Mouse (Mus musculus): Measurements from ENCODE around the gene Myo18a.

The Myo18a gene

DNA sequence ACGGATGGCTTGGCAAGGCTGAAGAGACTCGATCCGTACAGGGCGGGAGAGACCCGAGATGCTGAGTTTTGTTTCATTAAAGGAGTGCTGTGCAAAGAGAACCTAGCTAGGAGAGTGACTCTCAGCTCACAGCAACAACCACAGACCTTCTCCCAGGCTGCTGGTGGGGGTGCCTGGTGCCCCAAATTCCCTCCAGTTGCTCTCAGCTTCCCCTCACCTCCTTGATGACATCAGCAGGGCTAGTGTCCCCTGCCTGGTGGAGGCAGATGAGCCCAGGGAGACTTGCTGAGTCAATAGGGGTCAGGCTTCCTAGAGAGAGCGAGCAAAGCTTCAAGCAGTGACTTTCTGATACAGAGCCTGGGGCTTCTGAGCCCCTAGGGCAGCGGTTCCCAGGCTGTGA, 109.6 kb downstream of the Myo18a start:
- no peak for DNase-seq (ENCODE audit: low spot score)

DNA sequence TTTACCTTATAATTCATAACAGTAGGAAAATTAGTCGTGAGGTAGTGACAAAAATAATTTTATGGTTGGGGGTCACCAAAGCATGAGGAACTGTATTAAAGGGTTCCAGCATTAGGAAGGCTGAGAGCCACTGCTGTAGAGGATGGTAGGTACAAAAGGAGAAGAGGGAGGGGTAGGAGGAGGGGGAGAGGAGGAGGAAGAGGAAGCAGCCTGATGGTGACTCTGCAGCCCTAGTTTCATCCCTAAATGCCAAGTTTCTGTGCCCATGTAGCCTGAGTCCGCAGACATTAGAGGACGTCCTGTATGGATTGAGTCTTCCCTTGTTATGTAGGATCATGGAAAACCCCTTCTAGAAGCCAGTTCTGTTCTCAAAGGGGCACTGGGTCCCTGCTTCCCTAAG, 110.1 kb downstream of the Myo18a start:
- no peak for DNase-seq (ENCODE audit: low spot score)

DNA sequence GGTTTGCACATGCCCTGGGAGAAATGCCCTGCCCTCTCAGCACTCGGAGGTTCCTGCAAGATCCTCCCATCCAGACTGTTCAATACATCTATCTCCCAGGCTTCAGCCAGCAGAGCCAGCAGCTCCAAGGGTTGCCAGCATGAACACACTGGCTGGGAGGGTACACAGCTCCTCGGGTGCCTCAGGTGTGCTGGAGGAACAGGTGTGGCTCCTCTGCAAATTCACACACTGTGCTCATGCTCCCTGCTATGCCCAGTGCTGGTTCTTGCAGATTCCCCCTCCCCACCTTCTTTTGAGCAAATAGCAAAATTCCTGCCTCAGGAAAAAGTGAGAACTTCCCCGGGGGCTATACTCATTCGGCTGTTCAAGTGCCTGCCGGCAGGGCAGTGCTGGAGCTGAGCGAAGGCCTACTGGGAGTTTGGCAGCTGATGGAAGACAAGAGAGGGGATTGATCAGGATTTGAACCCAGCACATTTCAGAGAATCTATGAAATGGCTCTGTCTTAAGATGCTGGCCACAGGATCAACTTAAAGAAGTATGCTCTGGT, 111.7 kb downstream of the Myo18a start:
- DNase-seq (ENCODE audit: low spot score): no peak

DNA sequence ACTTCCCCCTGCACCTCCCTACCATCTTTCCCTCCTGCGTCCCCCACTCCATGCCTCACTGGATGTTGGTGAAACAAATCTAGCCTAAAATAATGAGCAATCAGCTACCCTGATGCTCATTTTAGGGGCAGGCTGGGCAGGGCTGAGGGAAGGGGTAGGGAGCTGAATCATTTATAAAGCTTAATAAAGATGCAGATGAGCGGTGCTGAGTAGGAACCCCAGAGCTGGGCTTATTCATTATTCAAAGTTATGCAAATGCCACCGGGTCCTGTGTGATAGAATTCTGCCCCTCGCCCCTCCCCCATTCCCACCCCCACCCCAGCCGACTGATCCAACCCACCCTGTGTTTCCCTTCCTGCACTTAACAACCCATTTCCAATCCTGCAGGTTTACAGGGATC, 112.2 kb downstream of the Myo18a start:
- no peak for DNase-seq (ENCODE audit: low spot score)

DNA sequence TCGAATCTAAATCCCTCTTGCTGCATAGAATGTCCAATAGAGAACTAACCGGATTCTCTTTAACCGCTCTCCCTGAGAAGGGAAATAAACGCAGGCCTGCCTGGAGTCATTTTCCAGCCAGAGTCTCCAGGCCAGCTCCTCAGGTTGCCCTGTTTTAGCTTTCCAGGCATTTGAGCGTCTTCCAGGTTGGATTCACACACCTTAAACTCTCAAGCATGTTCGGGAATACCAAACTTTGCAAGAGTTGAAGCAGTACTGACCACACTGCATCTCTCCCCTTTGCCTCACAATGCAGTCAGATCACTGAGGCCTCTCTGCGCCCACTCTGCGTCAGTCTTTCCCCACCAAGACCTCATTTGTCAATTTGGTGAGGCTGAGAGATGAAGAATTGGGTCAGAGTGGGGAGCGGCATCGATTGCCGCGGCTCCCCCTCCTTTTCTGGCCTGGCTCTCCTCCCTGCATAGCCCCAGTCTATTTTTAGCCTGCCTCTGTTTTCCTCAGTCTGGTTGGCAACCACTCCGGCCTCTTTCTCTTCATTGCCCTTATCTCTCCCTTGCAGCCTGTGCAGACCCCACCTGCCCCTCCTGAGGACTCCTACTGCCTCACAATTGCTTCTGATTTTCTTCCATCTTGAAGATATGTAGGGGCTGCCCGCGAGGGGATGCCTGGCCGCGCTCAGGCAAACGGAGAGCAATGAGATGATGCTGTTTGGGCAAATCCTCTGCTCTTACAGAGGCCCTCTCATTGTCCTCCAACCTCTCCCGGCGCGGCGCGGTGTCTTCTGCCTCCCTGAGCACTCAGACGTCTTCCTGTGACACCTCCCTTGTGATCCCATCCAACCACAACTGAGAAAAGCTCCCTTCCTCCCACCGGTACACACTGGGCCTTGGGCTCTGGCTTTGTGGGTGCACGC, 113.1 kb downstream of the Myo18a start:
- peak; percentile 17 for DNase-seq (ENCODE audit: low spot score)

DNA sequence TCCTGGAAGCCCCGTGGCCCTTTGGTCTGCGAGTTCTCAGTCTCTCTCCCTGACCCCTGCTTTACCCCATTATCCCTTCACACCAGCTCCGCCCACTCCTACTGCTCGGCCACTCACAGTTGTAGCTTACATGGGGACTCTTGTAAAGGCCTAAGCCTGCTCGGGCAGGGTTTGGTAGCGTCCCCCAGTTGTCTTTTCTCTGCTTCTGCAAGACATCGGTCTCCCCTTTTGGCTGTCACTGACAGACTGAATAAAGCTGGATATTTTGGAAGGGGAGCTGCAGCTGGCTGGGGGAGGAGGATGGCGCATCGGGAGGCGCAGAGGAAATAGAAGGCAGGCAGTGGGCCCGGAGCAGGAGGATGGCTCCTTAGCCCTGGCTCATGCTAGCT, 113.7 kb downstream of the Myo18a start:
- DNase-seq (ENCODE audit: low spot score): no peak

DNA sequence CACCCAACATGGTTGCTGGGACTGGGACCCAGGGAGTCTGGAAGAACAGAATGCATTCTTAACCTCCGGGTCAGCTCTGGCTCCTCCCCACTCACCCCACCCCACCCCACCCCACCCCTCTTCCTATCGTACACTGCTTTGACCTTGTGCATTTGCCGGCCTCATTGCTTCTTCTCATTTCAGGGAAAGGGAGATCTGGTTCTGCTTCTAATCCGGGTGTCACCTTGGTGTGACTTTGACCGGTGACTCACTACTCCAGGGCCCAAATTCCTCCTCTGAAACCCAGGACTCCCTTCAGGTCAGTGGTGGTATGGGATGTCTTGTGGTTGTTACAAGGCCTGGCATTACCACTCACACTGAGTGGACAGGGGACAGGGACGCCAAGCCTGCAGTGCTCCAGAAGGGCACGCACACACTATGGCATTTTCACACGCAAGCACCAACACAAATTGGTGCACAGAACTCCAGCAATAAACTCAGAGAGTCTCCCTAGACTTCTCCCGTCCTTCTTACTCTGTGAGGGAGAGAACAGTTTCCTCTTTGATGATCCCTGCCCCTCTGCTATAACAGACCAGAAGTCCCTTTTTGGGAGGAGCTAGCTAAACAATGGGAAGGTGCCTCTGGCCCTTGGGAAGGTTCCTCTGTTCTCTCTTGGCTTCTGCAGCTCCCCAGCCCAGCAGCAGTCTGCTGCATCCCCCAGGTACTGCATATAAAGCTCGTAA, 121.6 kb downstream of the Myo18a start:
- no peak for DNase-seq (ENCODE audit: low spot score)

DNA sequence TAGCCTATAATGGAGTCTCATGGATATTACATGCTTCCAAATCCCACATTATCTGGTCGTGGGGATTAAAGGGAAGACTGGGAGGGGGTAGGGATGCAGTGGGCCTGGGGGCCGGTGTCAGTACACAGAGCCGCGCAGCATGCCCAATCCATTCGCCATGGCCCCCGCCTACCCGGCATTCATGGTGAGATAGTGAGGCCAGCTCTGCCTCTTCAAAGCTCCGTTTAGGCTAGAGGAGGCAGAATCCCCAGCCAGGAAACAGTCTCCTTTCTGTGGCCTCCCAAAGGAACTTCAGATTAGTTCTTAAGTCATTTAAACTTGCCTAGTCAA, 122.2 kb downstream of the Myo18a start:
- no peak for DNase-seq (ENCODE audit: low spot score)

DNA sequence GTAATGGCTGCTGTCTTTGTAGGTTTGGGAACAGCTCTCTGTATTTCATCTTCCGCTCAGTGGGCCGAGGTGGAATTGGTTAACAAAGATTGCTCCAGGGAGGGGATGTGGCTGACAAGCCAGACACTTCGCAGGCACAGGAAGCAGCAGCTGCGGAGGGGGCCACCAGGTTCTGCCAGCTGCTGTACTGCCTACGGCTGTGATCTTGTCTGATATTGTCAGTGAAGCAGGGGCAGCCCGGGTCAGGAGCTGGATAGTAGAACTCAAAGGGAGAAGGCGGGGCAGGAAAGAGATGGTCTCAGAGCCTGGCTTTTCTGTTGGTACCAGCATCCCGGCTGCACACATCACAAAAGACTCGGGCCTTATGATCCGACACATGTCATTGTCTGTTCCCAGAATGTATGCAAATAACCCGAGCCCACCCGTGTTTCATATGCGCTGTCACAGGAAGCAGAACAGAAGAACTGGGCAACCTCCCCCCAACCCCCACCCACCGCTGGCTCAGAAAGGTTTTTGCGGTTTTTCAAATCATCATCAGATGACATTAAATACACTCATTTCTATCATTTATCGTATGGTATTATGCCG, 124.4 kb downstream of the Myo18a start:
- DNase-seq (ENCODE audit: low spot score): peak; percentile 82

DNA sequence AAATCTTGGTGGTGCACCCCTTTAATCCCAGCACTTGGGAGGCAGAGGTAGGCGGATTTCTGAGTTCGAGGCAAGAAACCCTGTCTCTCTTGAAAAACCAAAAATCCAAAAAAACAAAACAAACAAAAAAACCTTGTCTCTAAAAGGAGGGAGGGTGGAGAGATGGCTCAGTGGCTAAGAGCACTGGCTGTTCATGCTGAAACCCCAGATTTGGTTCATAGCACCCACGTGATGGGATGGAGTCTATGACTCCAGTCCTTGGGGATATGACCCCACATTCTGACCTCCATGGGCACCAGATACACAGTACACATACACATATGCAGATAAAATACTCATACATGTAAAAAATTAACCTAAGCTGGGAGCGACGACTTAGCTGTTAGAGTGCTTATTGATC, 125.8 kb downstream of the Myo18a start:
- no peak for DNase-seq (ENCODE audit: low spot score)

DNA sequence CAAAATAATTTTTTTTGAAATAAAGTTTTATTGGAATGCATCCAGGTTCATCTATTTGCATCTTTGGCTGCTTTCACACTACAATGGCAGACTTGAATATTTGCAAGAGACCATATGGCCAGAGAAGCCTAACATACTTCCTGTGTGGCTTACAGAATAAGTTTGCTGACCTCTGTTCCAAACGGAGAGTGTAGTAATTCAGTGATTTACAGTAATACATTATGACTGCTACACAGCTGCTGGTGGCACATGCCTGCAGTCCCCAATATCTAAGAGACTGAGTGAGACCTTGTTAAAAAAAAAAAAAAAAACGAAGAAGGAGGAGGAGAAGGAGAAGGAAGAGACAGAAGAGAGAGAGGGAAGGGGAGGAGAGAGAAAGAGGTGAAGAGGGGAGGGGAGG, 126.4 kb downstream of the Myo18a start:
- no peak for DNase-seq (ENCODE audit: low spot score)

DNA sequence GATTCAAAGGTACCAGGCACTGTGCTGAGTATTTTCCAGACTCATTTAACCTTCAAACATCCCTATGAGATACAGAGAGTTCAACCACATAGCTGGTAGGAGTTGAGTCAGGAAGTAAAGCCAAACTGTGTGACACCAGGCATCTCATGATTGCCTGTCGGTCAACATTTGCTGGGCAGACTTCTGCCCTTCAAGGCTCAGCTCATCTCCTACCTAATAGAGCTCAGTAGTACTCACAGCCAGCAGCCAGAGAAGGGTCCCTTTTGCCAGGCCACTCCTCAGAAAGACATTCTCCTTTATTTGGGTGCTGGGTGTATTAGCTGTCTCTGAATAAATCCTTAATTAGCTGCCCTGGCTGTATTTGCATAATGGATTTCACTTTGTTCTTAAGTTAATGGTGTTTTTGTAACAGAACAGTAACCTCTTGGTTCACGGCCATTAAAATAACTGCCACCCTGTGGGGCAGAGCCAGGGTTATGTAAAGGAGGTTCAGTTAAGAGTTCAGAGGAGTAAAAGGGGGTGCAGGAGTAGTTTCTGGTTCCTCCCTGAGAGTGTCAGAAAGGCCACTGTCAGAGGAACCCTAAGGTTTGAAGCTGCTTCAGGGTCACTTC, 127.7 kb downstream of the Myo18a start:
- DNase-seq (ENCODE audit: low spot score): no peak

DNA sequence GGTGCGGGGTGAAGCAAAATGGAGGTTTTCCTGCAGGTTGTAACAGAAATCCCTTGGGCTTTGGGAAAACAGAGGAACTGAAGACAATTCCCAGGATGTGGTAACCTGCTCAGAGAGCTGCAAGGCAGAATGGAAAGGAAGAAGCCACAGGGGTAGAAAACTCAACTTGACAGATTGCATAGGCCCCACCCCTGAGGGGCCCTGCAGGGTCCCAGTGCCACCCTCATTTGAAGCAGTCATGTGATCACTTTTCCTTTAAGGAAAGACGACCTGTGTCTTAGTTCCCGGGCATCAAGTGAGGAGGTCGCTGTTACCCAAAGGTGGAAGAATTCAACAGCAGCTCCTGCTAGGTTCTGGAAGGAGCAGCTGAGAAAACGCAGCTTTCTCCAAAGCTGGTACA, 129.8 kb downstream of the Myo18a start:
- DNase-seq (ENCODE audit: low spot score): no peak

DNA sequence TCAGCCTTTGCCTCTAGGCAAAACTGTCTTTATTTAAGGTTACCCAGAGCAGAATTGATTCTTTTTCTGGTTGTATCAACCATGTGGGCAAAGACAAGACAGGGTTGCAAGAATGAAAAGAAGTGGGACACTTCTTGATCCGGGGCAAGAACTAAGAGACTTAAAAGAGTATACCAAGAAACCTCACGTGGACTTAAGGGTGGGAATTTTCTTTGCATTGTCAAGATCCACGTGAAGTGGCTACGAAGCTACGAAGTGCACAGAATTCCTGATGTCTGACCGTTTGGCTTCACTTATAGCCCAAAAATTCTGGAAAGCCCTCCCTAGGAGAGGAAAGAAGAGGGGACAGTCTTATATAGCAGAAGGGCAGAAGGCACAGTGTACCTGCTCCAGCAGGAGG, 130.2 kb downstream of the Myo18a start:
- DNase-seq (ENCODE audit: low spot score): no peak

DNA sequence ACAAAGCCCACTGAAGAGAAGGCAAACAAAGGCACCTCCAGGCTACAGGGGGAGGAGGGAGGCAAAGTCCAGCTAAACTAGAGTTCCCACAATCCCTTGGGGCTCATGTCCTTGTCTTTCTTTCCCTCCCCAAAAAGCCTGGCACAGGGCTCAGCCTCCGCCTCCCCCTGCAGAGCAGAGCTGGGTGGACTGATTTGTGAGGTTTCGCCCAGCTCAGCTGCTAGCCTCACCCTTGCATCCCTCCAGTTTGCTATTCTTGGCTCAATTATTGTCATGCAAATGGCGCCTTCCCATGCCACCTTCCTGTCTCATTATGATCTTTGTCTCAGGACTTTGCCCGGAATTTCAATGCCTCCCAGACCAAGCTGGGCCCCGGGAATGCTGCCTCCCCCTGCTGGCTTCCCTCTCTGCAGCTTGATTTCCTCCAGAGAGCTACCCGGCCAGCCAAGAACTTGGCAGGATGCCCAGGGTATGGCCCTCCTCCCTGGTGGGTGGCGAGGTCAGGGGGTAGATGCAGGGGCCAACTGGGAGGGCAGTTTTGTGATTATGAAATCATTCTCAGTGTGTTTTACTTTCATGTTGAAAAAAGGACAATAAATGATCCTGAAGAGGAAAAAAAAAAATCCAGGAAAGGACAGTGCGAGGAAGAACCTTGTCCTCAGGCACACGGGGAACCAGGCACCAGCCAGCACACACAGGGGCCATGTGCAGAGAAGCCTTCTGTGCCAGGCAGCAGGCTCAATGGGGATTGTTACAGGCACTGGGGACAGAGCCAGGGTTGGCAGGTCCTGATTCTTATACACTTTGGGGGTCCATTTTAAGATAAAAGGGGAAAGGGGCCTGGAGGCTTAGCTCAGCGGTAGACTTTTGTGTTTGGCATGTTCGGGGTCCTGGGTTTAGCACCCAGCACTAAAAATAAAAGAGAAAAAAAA, 131.0 kb downstream of the Myo18a start, which contains the start of gene Pipox:
Gene Pipox, minus strand, starts transcription at position 310 of the 932 bp plus-strand sequence.
- DNase-seq (ENCODE audit: low spot score): no peak

DNA sequence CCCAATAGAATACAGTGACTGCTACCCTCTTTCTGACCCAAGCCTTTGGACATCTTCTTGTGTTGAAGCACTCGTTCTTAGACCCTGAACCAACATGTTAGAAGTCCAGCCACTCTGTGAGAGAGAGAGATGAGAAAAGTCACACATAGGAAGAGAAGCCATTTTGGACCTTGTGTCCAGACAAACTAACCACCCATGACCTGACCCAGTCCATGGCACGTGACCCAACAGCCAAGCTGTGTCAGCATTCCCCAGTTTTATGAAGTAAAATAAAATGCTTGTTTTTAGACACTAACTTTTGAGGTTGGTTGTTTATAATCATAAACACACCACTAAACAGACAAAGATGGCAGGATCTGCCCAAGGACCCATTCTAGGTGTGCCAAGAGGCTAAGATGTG, 131.9 kb downstream of the Myo18a start:
- DNase-seq (ENCODE audit: low spot score): no peak

DNA sequence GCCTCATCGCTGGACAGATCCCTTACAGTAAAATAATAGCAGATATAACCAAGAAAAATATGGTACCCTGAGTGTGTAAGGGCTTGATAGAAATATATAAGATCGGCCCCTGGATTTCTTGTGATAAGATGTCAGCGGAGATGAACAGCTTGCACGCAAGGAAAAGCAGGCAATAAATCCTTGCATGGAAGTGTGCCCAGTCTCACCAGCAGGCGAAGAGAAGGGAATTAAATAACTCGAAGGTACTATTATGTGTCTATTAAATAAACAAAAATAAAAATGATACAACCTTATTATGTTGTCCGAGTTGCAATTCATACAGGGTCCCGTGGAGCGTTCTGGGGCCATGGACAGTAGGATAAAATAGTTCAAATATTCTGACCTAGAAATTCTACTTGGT, 133.0 kb downstream of the Myo18a start:
- no peak for DNase-seq (ENCODE audit: low spot score)

DNA sequence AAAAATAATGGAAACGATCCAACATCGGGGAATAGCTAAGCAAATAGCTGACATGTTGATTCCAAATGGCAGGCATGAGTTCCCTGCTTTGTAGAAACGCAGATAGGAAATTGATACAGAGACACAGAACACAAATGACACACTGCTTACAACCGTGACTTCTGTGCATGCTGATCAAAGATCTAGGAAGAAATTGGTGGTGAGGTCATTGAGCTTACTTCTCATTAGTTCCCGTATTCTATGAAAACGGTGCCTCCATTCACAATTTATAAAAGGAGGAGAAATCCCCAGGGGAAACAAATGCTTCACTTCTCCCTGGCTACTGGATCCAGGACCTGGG, 133.4 kb downstream of the Myo18a start:
- DNase-seq (ENCODE audit: low spot score): no peak

DNA sequence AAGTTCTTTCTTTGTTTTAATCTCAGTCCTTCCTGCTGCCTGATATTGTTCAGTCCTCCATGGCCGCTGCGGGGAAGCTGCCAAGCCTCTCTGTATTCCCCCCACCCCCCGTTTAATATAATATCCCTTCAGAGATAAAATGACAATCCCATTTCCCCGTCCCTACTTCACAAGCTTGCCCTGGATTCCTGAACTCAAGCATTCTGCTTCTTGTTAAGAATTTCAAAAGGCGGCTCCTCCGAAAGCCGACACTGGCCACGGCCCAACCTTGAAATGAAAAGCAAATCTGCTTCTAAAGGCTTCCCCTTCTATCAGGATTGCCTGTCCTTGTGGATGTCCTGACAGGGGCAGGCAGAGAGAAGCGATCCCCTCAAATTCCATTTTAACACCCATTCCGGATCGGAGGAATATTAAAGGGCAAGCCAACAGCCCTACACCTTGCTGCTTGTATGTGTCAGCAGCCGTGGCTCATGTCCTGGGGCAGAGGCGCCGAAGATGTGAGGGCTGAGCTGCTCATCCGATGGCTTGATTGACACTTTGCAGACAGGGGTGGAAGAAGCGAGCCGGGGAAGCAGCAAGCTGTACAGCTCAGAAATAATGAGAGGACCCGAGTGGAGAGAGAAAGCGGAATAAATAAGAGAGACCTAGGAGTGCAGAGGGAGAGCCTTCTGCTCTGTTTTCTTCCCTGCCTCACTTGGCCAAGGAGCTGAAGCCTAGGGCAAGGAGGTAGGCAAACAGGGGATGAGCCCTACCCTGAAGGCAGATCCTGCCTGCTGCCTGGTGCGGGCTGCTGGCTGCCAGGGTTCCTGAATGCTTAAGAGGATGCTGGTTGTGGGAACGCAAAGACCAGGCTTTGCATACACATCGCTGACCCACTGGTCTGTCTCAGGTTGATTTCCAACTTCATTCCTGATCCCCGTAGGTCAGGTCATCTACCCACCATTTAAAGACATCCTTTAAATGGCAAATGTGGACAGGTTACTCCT, 134.1 kb downstream of the Myo18a start:
- DNase-seq (ENCODE audit: low spot score): no peak

DNA sequence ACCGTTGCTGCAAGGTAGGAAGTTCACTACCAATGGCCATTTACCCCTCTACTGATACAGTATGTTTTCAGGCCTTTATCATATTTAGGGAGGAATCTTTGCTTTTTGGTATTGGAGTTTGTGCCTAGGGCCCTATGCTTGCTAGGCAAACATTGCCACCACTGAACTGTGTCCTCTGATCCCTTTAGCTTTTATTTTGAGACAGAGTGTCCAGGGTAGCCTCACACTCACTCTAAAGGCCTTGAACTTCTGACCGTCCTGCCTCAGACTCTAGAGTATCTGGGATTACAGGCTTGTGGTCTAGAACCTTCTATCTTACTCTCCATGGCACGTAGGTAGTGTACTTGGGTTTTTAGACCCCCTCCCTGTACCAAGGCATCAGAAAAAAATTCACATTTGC, 137.1 kb downstream of the Myo18a start:
- DNase-seq (ENCODE audit: low spot score): no peak

Measured in T-cell, adult 2 months (primary cell).